Mouse (Mus musculus) embryonic facial prominence, embryonic 10.5 days (tissue): Measurements from ENCODE around the gene Tapbp. TPM values are rescaled to one million over a fixed set of nuclear protein-coding genes. Genes with fewer than 3 reads are reported as not detected.
A peak's percentile ranks its signal among the peaks of the same experiment; 100 is the strongest.

Source experiments
- DNase-seq: peaks from one replicate; pipeline ENCODE4 v3.0.0-alpha.2; 2017; ENCODE audit warnings: low spot score
- H3K27ac ChIP-seq: fragments of 300-500 bp; sonication (generic); replicated peaks from 2 replicates; pipeline ENCODE4 v1.5.1; 2016; ENCODE audit warnings: mild to moderate bottlenecking
- H3K27me3 ChIP-seq: fragments of 300-500 bp; sonication (generic); replicated peaks from 2 replicates; pipeline ENCODE4 v1.6.1; 2016; ENCODE audit warnings: low read depth, mild to moderate bottlenecking; ENCODE audit not compliant: poor library complexity, severe bottlenecking
- H3K36me3 ChIP-seq: fragments of 300-500 bp; sonication (generic); replicated peaks from 2 replicates; pipeline ENCODE4 v1.6.1; 2016; ENCODE audit warnings: mild to moderate bottlenecking, moderate library complexity
- H3K4me1 ChIP-seq: fragments of 300-500 bp; sonication (generic); 2 replicates; pipeline ENCODE4 v1.6.1; 2016
- H3K4me3 ChIP-seq: fragments of 300-500 bp; sonication (generic); 2 replicates; pipeline ENCODE4 v1.5.1; 2016; ENCODE audit warnings: mild to moderate bottlenecking, moderate library complexity
- H3K9me3 ChIP-seq: fragments of 300-500 bp; sonication (generic); 2 replicates; pipeline ENCODE4 v1.6.1; 2016; ENCODE audit warnings: mild to moderate bottlenecking
- WGBS: fragments of 180-500 bp; shearing (Covaris S2); methylation state at CpG from one replicate; pipeline ENCODE4 v1.1.7; 2016; 5-methylcytosine and 5-hydroxymethylcytosine counted together
- polyA plus RNA-seq: library from polyadenylated mRNA; unstranded; fragments of >200 nt; fragmentation: Nextera tagmentation; extraction: Ambion mirVana; gene quantifications from 2 replicates; pipeline ENCODE4 v1.2.1, GENCODE M21; 2016

Gene Tapbp
- polyA plus RNA-seq, 1 experiment from 2014 or later: 11.8 TPM

- H3K9me3 ChIP-seq: no peaks in the 10 kb centered on the region
- peaks cover 70% of the 10 kb centered on the region for H3K36me3 ChIP-seq
- WGBS: 7% methylated on average over 10 of the region's 10 CpGs
- no peak for DNase-seq
- H3K27me3 ChIP-seq: no peaks in the 10 kb centered on the region
- peaks cover 41% of the 10 kb centered on the region for H3K4me1 ChIP-seq
- H3K27ac ChIP-seq: peak overlapping the region; percentile 95
- H3K4me3 ChIP-seq: peak overlapping the region; percentile 85
Observed at GRCm38 (mm10) chr17:33956336-33956735, 40.6 kb downstream of the Tapbp start.

- Histone ChIP-seq H3K27ac (no peak overlapping the region), H3K9me3 (no peaks in the 10 kb centered on the region), H3K4me1 (peaks cover 29% of the 10 kb centered on the region), H3K4me3 (no peak overlapping the region; the same call in 1 of the 2 replicates), H3K36me3 (peaks cover 71% of the 10 kb centered on the region), H3K27me3 (no peaks in the 10 kb centered on the region)
- 82% methylated on average over 6 of the region's 6 CpGs for WGBS
- no peak for DNase-seq
Observed at GRCm38 (mm10) chr17:33957493-33957892, 41.8 kb downstream of the Tapbp start.

- no peak for DNase-seq
- 92% methylated on average over 11 of the region's 11 CpGs for WGBS
- Histone ChIP-seq H3K27ac (no peak overlapping the region), H3K9me3 (no peaks in the 10 kb centered on the region), H3K4me1 (peaks cover 20% of the 10 kb centered on the region), H3K36me3 (peaks cover 71% of the 10 kb centered on the region), H3K4me3 (no peak overlapping the region), H3K27me3 (no peaks in the 10 kb centered on the region)
Observed at GRCm38 (mm10) chr17:33958451-33958850, 42.8 kb downstream of the Tapbp start.

GRCm38 (mm10) chr17:33959135-33959534 lies 43.4 kb downstream of the Tapbp start:
- Histone ChIP-seq H3K4me1 (peaks cover 13% of the 10 kb centered on the region), H3K4me3 (no peak overlapping the region), H3K9me3 (no peaks in the 10 kb centered on the region), H3K36me3 (peaks cover 71% of the 10 kb centered on the region), H3K27ac (no peak overlapping the region), H3K27me3 (no peaks in the 10 kb centered on the region)
- 96% methylated on average over 13 of the region's 13 CpGs for WGBS
- no peak for DNase-seq

- WGBS: 92% methylated on average over 15 of the region's 15 CpGs
- H3K9me3 ChIP-seq: no peaks in the 10 kb centered on the region
- H3K4me3 ChIP-seq: peak overlapping the region; percentile 8; the same call in 1 of the 2 replicates
Observed at GRCm38 (mm10) chr17:33959948-33960347, 44.2 kb downstream of the Tapbp start.

GRCm38 (mm10) chr17:33962876-33963275 lies 47.2 kb downstream of the Tapbp start:
- Histone ChIP-seq H3K36me3 (peaks cover 86% of the 10 kb centered on the region), H3K9me3 (no peaks in the 10 kb centered on the region), H3K27ac (no peak overlapping the region), H3K27me3 (no peaks in the 10 kb centered on the region), H3K4me1 (no peaks in the 10 kb centered on the region), H3K4me3 (0 out of 2 replicates have a peak overlapping the region, but pooled peaks have one; percentile 18)
- DNase-seq: no peak
- 92% methylated on average over 7 of the region's 7 CpGs for WGBS

More at GRCm38 (mm10) chr17:33959948-33960347, 44.2 kb downstream of the Tapbp start:
- Histone ChIP-seq H3K27ac (no peak overlapping the region), H3K27me3 (no peaks in the 10 kb centered on the region), H3K4me1 (peaks cover 7% of the 10 kb centered on the region), H3K36me3 (peaks cover 68% of the 10 kb centered on the region)
- no peak for DNase-seq

GRCm38 (mm10) chr17:33965082-33965845 lies 49.6 kb downstream of the Tapbp start:
- Histone ChIP-seq H3K4me1 (no peaks in the 10 kb centered on the region), H3K36me3 (peaks cover 62% of the 10 kb centered on the region), H3K27me3 (no peaks in the 10 kb centered on the region), H3K9me3 (0 out of 2 replicates have a peak, but pooled peaks cover 2% of the 10 kb centered on the region), H3K4me3 (no peak overlapping the region), H3K27ac (no peak overlapping the region)
- DNase-seq: no peak
- 91% methylated on average over 17 of the region's 17 CpGs for WGBS

- Histone ChIP-seq H3K27ac (no peak overlapping the region), H3K4me1 (no peaks in the 10 kb centered on the region), H3K27me3 (no peaks in the 10 kb centered on the region), H3K9me3 (0 out of 2 replicates have a peak, but pooled peaks cover 3% of the 10 kb centered on the region), H3K4me3 (no peak overlapping the region), H3K36me3 (peaks cover 54% of the 10 kb centered on the region)
- DNase-seq: no peak
- 87% methylated on average over 16 of the region's 16 CpGs for WGBS
Observed at GRCm38 (mm10) chr17:33965846-33966550, 50.3 kb downstream of the Tapbp start.

GRCm38 (mm10) chr17:33968489-33968888 lies 52.8 kb downstream of the Tapbp start:
- DNase-seq: peak; percentile 87
- no peaks in the 10 kb centered on the region for H3K27me3 ChIP-seq
- H3K36me3 ChIP-seq: peaks cover 30% of the 10 kb centered on the region
- WGBS: 4% methylated on average over 9 of the region's 9 CpGs
- H3K9me3 ChIP-seq: 0 out of 2 replicates have a peak, but pooled peaks cover 3% of the 10 kb centered on the region
- no peak overlapping the region for H3K4me3 ChIP-seq
- no peaks in the 10 kb centered on the region for H3K4me1 ChIP-seq
- H3K27ac ChIP-seq: no peak overlapping the region

- WGBS: 36% methylated on average over 5 of the region's 5 CpGs
- peaks cover 25% of the 10 kb centered on the region for H3K36me3 ChIP-seq
- H3K27me3 ChIP-seq: no peaks in the 10 kb centered on the region
- 0 out of 2 replicates have a peak, but pooled peaks cover 3% of the 10 kb centered on the region for H3K9me3 ChIP-seq
- no peaks in the 10 kb centered on the region for H3K4me1 ChIP-seq
- H3K4me3 ChIP-seq: no peak overlapping the region
- no peak overlapping the region for H3K27ac ChIP-seq
- DNase-seq: no peak
Observed at GRCm38 (mm10) chr17:33968927-33969326, 53.2 kb downstream of the Tapbp start.

GRCm38 (mm10) chr17:33969394-33969793 lies 53.7 kb downstream of the Tapbp start:
- Histone ChIP-seq H3K9me3 (0 out of 2 replicates have a peak, but pooled peaks cover 3% of the 10 kb centered on the region), H3K36me3 (peaks cover 22% of the 10 kb centered on the region), H3K4me1 (no peaks in the 10 kb centered on the region), H3K4me3 (no peak overlapping the region), H3K27ac (no peak overlapping the region), H3K27me3 (no peaks in the 10 kb centered on the region)
- WGBS: 76% methylated on average over 4 of the region's 4 CpGs
- DNase-seq: no peak

- H3K36me3 ChIP-seq: no peaks in the 10 kb centered on the region
- peak; percentile 69 for DNase-seq
- 0 out of 2 replicates have a peak, but pooled peaks cover 3% of the 10 kb centered on the region for H3K9me3 ChIP-seq
- peaks cover 1% of the 10 kb centered on the region for H3K4me1 ChIP-seq
- peaks cover 25% of the 10 kb centered on the region for H3K27me3 ChIP-seq
- H3K27ac ChIP-seq: no peak overlapping the region
- no peak overlapping the region for H3K4me3 ChIP-seq
- WGBS: 6% methylated on average over 1 of the region's 1 CpGs
Observed at GRCm38 (mm10) chr17:33972691-33973090, 57.0 kb downstream of the Tapbp start.
